Mouse (Mus musculus) megakaryocyte, embryonic 14.5 days (primary cell): ENCODE data around the gene Ip6k1. TPM values are rescaled to one million over a fixed set of nuclear protein-coding genes. Genes with fewer than 3 reads are reported as not detected.
A peak's percentile ranks its signal among the peaks of the same experiment; 100 is the strongest.

Source experiments
- H3K27me3 ChIP-seq: replicated peaks from 2 replicates; pipeline ENCODE3; 2012; ENCODE audit warnings: inconsistent platforms
- H3K36me3 ChIP-seq: replicated peaks from 2 replicates; pipeline ENCODE3; 2012; ENCODE audit warnings: low read length, inconsistent platforms, mixed read lengths
- H3K4me1 ChIP-seq: 2 replicates; pipeline ENCODE4 v1.6.1; 2012; ENCODE audit warnings: inconsistent platforms
- H3K4me3 ChIP-seq: replicated peaks from 2 replicates; pipeline ENCODE3; 2012; ENCODE audit warnings: moderate library complexity, mild to moderate bottlenecking, inconsistent platforms
- H3K9me3 ChIP-seq: 2 replicates; pipeline ENCODE4 v1.6.1; 2012; ENCODE audit warnings: inconsistent platforms
- FLI1 ChIP-seq: IDR thresholded peaks from 2 replicates; pipeline ENCODE4 v1.6.1; 2012; ENCODE audit warnings: low read length, inconsistent platforms, mixed read lengths
- GATA1 ChIP-seq: IDR thresholded peaks from 3 replicates; pipeline ENCODE4 v1.6.1; 2012; ENCODE audit warnings: mixed read lengths, low read length, inconsistent platforms, borderline replicate concordance
- polyA plus RNA-seq: library from polyadenylated mRNA; stranded (reverse); fragments of >175 nt; gene quantifications from 2 replicates; pipeline ENCODE4 v1.2.3, GENCODE M21; 2012; ENCODE audit warnings: low replicate concordance; ENCODE audit not compliant: insufficient read depth

The Ip6k1 gene
- polyA plus RNA-seq, 1 experiment: 26.3 TPM

DNA sequence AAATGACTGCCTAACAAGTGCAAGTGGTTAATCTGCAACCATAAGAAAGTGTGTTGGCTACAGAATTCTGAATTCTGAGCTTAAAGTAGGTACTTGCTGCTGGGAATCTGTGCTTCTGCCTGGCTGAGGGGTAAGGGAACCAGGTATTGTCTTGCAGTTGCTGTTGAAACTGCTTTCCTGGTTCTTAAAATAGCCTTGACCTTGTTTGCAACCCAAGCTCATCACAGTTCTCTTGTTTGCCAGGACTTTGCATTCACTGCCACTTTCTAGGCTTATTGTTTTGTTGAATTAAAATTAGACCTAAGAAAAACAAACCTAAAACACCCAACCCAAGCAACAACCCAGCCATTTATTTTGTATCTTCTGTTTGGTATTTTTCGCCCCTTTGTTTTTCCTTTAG is 18.4 kb downstream of the Ip6k1 start:
- no peaks in the 10 kb centered on the region for H3K27me3 ChIP-seq
- peaks cover 34% of the 10 kb centered on the region for H3K4me1 ChIP-seq
- no peaks in the 10 kb centered on the region for H3K9me3 ChIP-seq
- H3K36me3 ChIP-seq: peaks cover 66% of the 10 kb centered on the region
- no peak overlapping the region for H3K4me3 ChIP-seq
- TF ChIP-seq GATA1 (no peak), FLI1 (no peak)

DNA sequence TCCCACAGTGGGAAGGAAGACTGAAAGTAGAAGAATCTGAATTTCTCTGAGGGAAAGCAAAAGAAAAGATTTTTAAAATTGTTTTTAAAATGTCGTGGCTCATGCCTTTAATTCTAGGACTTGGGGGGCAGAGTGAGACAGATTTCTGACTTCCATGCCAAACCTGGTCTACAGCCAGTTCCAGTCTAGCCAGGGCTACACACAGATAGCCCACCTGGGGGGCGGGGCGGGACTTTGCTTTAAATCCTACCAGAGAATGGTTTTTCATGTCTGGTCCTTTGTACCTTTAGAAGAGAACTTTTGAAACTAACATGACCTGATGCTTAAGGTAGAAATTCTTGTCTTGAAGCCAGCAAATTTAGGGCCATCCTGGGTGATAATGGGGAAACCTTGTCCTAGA is 20.9 kb downstream of the Ip6k1 start:
- Histone ChIP-seq H3K36me3 (peaks cover 71% of the 10 kb centered on the region), H3K27me3 (no peaks in the 10 kb centered on the region), H3K4me1 (peaks cover 28% of the 10 kb centered on the region), H3K9me3 (0 out of 2 replicates have a peak, but pooled peaks cover 2% of the 10 kb centered on the region), H3K4me3 (no peak overlapping the region)
- TF ChIP-seq GATA1 (no peak), FLI1 (no peak)

DNA sequence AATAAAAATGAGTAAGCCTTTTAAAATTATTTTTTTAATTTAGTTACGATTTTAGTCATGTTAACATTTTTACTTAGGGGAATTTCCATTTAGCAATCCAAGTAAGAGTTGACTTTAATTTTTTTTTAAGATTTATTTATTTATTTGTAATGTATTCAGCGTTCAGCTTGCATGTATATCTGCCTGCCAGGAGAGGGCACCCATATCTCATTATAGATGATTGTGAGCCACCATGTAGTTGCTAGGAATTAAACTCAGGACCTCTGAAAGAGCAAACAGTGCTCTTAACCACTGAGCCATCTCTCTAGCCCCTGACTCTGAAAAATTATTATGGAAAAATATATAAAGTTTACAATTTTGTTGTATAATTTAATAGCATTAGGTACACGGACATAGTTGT is 24.3 kb downstream of the Ip6k1 start:
- TF ChIP-seq GATA1: no peak
- TF ChIP-seq FLI1: no peak
- Histone ChIP-seq H3K4me1 (peaks cover 25% of the 10 kb centered on the region), H3K27me3 (no peaks in the 10 kb centered on the region), H3K4me3 (no peak overlapping the region), H3K9me3 (0 out of 2 replicates have a peak, but pooled peaks cover 2% of the 10 kb centered on the region), H3K36me3 (peaks cover 86% of the 10 kb centered on the region)

GRCm38 (mm10) chr9:108027867-108028266 is 25.6 kb downstream of the Ip6k1 start:
- Histone ChIP-seq H3K36me3 (peaks cover 88% of the 10 kb centered on the region), H3K9me3 (0 out of 2 replicates have a peak, but pooled peaks cover 2% of the 10 kb centered on the region), H3K4me1 (peaks cover 24% of the 10 kb centered on the region), H3K27me3 (no peaks in the 10 kb centered on the region), H3K4me3 (no peak overlapping the region)
- TF ChIP-seq FLI1 (no peak), GATA1 (no peak)

- TF ChIP-seq GATA1: no peak
- no peak for TF ChIP-seq FLI1
- H3K4me3 ChIP-seq: no peak overlapping the region
- H3K9me3 ChIP-seq: 0 out of 2 replicates have a peak, but pooled peaks cover 2% of the 10 kb centered on the region
- peaks cover 89% of the 10 kb centered on the region for H3K36me3 ChIP-seq
- peaks cover 43% of the 10 kb centered on the region for H3K4me1 ChIP-seq
- no peaks in the 10 kb centered on the region for H3K27me3 ChIP-seq
These were observed 29.8 kb downstream of the Ip6k1 start for GRCm38 (mm10) chr9:108032126-108032525.

DNA sequence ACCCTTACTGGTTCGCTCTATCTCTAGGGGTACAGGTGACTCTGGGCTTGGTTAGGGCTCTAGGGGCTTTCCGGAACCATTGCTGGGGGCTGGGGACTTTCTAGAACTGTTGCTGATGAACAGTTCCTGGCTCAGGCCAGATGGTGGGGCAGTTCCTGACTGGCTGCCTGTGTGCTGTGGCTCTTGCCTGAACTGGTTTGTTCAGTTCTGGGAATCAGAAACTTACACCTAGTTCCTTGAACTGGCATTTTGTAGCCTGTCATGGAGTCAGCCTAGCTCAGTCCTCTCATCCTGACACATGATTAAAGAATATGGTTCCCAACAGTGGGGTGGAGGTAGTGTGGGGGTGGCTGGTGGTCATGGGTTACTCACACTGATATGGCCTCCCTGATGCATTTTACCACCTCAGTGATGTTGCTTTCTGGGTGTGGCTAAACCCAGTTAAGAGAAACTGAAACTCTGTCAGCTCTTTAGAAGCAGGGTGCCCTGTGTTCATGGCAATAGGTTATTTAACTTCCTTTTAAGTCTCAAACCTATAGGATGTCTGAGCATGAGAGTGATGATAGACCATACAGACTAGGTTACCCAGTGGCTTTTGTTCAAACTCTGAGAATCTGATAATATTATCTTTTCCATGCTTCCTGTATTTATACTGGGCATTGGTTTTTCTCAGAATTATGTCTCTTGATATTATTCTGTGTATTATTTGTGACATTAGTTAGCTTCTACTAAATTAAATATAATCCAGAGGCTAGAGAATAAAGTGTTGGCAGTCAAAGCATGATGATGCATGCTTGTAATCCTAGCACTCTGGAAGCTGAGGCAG is 33.2 kb downstream of the Ip6k1 start:
- peaks cover 40% of the 10 kb centered on the region for H3K4me1 ChIP-seq
- no peaks in the 10 kb centered on the region for H3K27me3 ChIP-seq
- H3K9me3 ChIP-seq: no peaks in the 10 kb centered on the region
- peak overlapping the region; percentile 65 for H3K4me3 ChIP-seq
- TF ChIP-seq FLI1 (no peak), GATA1 (no peak)
- H3K36me3 ChIP-seq: peaks cover 90% of the 10 kb centered on the region

- Histone ChIP-seq H3K36me3 (peaks cover 78% of the 10 kb centered on the region), H3K9me3 (no peaks in the 10 kb centered on the region)
These were observed 42.6 kb downstream of the Ip6k1 start for GRCm38 (mm10) chr9:108044751-108045492.

GRCm38 (mm10) chr9:108046582-108046981 is 44.3 kb downstream of the Ip6k1 start:
- no peaks in the 10 kb centered on the region for H3K9me3 ChIP-seq
- no peaks in the 10 kb centered on the region for H3K27me3 ChIP-seq
- H3K36me3 ChIP-seq: peaks cover 80% of the 10 kb centered on the region
- peaks cover 82% of the 10 kb centered on the region for H3K4me1 ChIP-seq
- TF ChIP-seq FLI1: no peak
- TF ChIP-seq GATA1: no peak
- H3K4me3 ChIP-seq: peak overlapping the region; percentile 33

More at GRCm38 (mm10) chr9:108044751-108045492, 42.6 kb downstream of the Ip6k1 start:
- peaks cover 74% of the 10 kb centered on the region for H3K4me1 ChIP-seq
- peak overlapping the region; percentile 64 for H3K4me3 ChIP-seq
- H3K27me3 ChIP-seq: no peaks in the 10 kb centered on the region
- no peak for TF ChIP-seq GATA1
- TF ChIP-seq FLI1: no peak

DNA sequence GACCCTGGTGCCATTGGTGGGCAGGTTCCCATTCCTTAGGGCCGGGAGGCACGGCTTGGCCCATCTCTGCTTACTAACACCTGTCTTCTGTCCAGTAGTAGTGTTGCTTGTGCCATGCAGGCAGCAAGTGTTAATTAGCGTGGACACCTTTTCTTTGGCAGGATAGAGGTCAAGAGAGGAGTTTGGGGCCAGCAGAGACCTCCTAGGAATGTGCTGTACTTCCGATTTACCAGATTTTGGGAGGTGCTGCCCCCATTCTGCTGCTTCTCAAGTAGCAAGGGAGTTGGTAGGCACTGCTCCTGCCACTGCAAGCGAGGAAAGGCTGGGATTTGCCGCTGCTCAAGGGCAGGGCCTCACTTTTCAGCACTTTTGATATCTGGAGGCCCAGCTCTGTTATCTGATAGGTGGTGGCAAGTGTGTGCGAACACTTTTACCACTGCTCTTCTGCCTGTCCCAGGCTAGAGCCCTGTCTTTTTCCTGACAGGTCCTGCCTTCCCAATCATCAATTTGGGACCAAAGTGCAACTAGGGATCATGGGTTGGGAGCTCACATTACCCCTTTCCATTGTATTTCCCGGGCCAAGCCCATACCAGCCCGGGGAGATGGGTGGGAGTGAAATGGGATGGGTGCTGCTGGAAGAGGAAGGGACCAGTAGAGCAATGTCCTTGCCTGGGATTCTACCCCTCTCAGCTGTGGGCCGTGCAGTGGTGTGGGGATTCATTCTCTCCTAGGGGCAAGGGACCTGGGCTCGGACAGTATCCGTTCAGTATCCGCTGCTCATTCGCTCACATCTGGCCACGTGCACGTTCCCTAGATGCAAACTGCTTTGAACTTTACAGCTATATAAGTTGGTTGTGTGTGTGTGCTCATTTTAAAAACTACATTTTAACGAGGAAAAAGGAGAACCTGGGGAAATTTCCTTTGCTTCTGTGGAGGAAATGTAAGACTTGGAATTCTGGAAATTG is 45.6 kb downstream of the Ip6k1 start:
- H3K4me1 ChIP-seq: peaks cover 83% of the 10 kb centered on the region
- peaks cover 79% of the 10 kb centered on the region for H3K36me3 ChIP-seq
- H3K9me3 ChIP-seq: no peaks in the 10 kb centered on the region
- H3K4me3 ChIP-seq: peak overlapping the region; percentile 99
- H3K27me3 ChIP-seq: no peaks in the 10 kb centered on the region
- TF ChIP-seq GATA1: no peak
- no peak for TF ChIP-seq FLI1
